Mouse (Mus musculus) MEL (cell line): ENCODE measurements around the gene Rybp. TPM values are rescaled to one million over a fixed set of nuclear protein-coding genes. Genes with fewer than 3 reads are reported as not detected.

Source experiments
- DNase-seq: peaks from one replicate; pipeline ENCODE4 v3.0.0; 2011; ENCODE audit warnings: low read depth, low spot score
- H3K27ac ChIP-seq: 2 replicates; pipeline ENCODE4 v1.5.1; 2012; ENCODE audit warnings: low read depth, mild to moderate bottlenecking, control low read depth, low read length, moderate library complexity; ENCODE audit not compliant: control insufficient read depth
- H3K27me3 ChIP-seq, 2 experiments: fragments of 150-350 bp in 1 of 2; sonication (generic) in 1 of 2; 2 replicates each; pipeline ENCODE4 v1.6.1; 2012; ENCODE audit warnings: low read length in 2 of 2, mild to moderate bottlenecking in 2 of 2, improper control_type of control experiment in 1 of 2, moderate library complexity in 1 of 2; ENCODE audit not compliant: insufficient read depth in 2 of 2, control insufficient read depth in 1 of 2
- H3K36me3 ChIP-seq, 2 experiments: 2 replicates each; pipeline ENCODE4 v1.6.1; 2012 to 2014; ENCODE audit warnings: low read length in 2 of 2, improper control_type of control experiment in 1 of 2, inconsistent platforms in 1 of 2, mild to moderate bottlenecking in 1 of 2; ENCODE audit not compliant: insufficient read depth in 2 of 2, control insufficient read depth in 1 of 2
- H3K4me1 ChIP-seq, 2 experiments: fragments of 150-350 bp in 1 of 2; sonication (generic) in 1 of 2; 2 replicates each; pipeline ENCODE4 v1.6.1; 2012; ENCODE audit warnings: low read length in 2 of 2, improper control_type of control experiment in 1 of 2, mild to moderate bottlenecking in 1 of 2; ENCODE audit not compliant: insufficient read depth in 2 of 2, control insufficient read depth in 1 of 2
- H3K4me3 ChIP-seq, 2 experiments: fragments of 150-350 bp in 1 of 2; sonication (generic) in 1 of 2; 2 replicates each; pipeline ENCODE4 v1.5.1; 2012; ENCODE audit warnings: low read depth in 2 of 2, low read length in 2 of 2, mild to moderate bottlenecking in 2 of 2, moderate library complexity in 2 of 2, control low read depth in 1 of 2, improper control_type of control experiment in 1 of 2; ENCODE audit not compliant: control insufficient read depth in 1 of 2, insufficient read depth in 1 of 2
- H3K79me2 ChIP-seq: 2 replicates; pipeline ENCODE4 v1.6.1; 2012; ENCODE audit warnings: mild to moderate bottlenecking, low read length, moderate library complexity; ENCODE audit not compliant: control insufficient read depth, poor library complexity, insufficient read depth
- H3K9ac ChIP-seq: 2 replicates; pipeline ENCODE4 v1.6.1; 2012; ENCODE audit warnings: low read depth, mild to moderate bottlenecking, control low read depth, low read length, moderate library complexity; ENCODE audit not compliant: control insufficient read depth, poor library complexity, severe bottlenecking
- H3K9me3 ChIP-seq: fragments of 150-350 bp; sonication (generic); replicated peaks from 2 replicates; pipeline ENCODE4 v1.6.1; 2012; ENCODE audit warnings: mild to moderate bottlenecking, low read length, improper control_type of control experiment, moderate library complexity; ENCODE audit not compliant: insufficient read depth
- CHD1 ChIP-seq: IDR thresholded peaks from 2 replicates; pipeline ENCODE4 v1.6.1; 2012; ENCODE audit warnings: low read depth, mild to moderate bottlenecking, inconsistent platforms, low read length, improper control_type of control experiment
- CTCF ChIP-seq, 3 experiments: IDR thresholded peaks in 2 of 3; conservative IDR thresholded peaks in 1 of 3; 2 replicates each; pipeline ENCODE4 v1.5.1; 2011 to 2012; ENCODE audit warnings: low read length in 3 of 3, low read depth in 2 of 3, mild to moderate bottlenecking in 2 of 3, improper control_type of control experiment in 1 of 3, inconsistent platforms in 1 of 3, mixed read lengths in 1 of 3, moderate library complexity in 1 of 3; ENCODE audit not compliant: control insufficient read depth in 1 of 3, insufficient read depth in 1 of 3, poor library complexity in 1 of 3, severe bottlenecking in 1 of 3
- E2F4 ChIP-seq: IDR thresholded peaks from 2 replicates; pipeline ENCODE4 v1.6.1; 2011; ENCODE audit warnings: low read depth, low read length, improper control_type of control experiment, borderline replicate concordance
- ELF1 ChIP-seq: IDR thresholded peaks from 2 replicates; pipeline ENCODE4 v1.6.1; 2014; ENCODE audit warnings: low read depth, mild to moderate bottlenecking, inconsistent platforms, low read length, improper control_type of control experiment, moderate library complexity
- EP300 ChIP-seq, 2 experiments: IDR thresholded peaks; 2 replicates each; pipeline ENCODE4 v1.6.1; 2011; ENCODE audit warnings: improper control_type of control experiment in 2 of 2, low read length in 2 of 2, low read depth in 1 of 2, mild to moderate bottlenecking in 1 of 2
- ETS1 ChIP-seq: IDR thresholded peaks from 2 replicates; pipeline ENCODE4 v1.6.1; 2012; ENCODE audit warnings: low read depth, mild to moderate bottlenecking, inconsistent platforms, low read length, improper control_type of control experiment, moderate library complexity
- GABPA ChIP-seq: IDR thresholded peaks from 2 replicates; pipeline ENCODE4 v1.6.1; 2012; ENCODE audit warnings: low read depth, mild to moderate bottlenecking, inconsistent platforms, low read length, improper control_type of control experiment, moderate library complexity
- GATA1 ChIP-seq: IDR thresholded peaks from 2 replicates; pipeline ENCODE4 v1.6.1; 2011; ENCODE audit warnings: low read depth, low read length, improper control_type of control experiment
- HCFC1 ChIP-seq: IDR thresholded peaks from 2 replicates; pipeline ENCODE4 v1.6.1; 2012; ENCODE audit warnings: low read depth, mild to moderate bottlenecking, inconsistent platforms, low read length, improper control_type of control experiment, moderate library complexity
- JUND ChIP-seq: IDR thresholded peaks from 2 replicates; pipeline ENCODE4 v1.6.1; 2011; ENCODE audit warnings: low read depth, mild to moderate bottlenecking, improper control_type of control experiment, low read length
- MAFK ChIP-seq: IDR thresholded peaks from 2 replicates; pipeline ENCODE4 v1.6.1; 2011; ENCODE audit warnings: low read depth, mild to moderate bottlenecking, low read length, improper control_type of control experiment, borderline replicate concordance
- MAZ ChIP-seq: IDR thresholded peaks from 2 replicates; pipeline ENCODE4 v1.6.1; 2012; ENCODE audit warnings: low read depth, mild to moderate bottlenecking, inconsistent platforms, low read length, improper control_type of control experiment
- MEF2A ChIP-seq: IDR thresholded peaks from 2 replicates; pipeline ENCODE4 v1.6.1; 2014; ENCODE audit warnings: low read depth, mild to moderate bottlenecking, inconsistent platforms, low read length, improper control_type of control experiment; ENCODE audit not compliant: poor library complexity, insufficient replicate concordance, severe bottlenecking; ENCODE audit errors: extremely low read depth
- MXI1 ChIP-seq: IDR thresholded peaks from 2 replicates; pipeline ENCODE4 v1.6.1; 2011; ENCODE audit warnings: mild to moderate bottlenecking, low read depth, low read length, improper control_type of control experiment
- MYB ChIP-seq: IDR thresholded peaks from 2 replicates; pipeline ENCODE4 v1.6.1; 2011; ENCODE audit warnings: mild to moderate bottlenecking, low read depth, low read length, improper control_type of control experiment
- NRF1 ChIP-seq: IDR thresholded peaks from 2 replicates; pipeline ENCODE4 v1.6.1; 2014; ENCODE audit warnings: low read depth, mild to moderate bottlenecking, inconsistent platforms, low read length, improper control_type of control experiment, moderate library complexity; ENCODE audit not compliant: poor library complexity, insufficient read depth, severe bottlenecking
- POLR2AphosphoS2 ChIP-seq: IDR thresholded peaks from 2 replicates; pipeline ENCODE4 v1.6.1; 2011; ENCODE audit warnings: low read length, improper control_type of control experiment
- RCOR1 ChIP-seq: IDR thresholded peaks from 2 replicates; pipeline ENCODE4 v1.6.1; 2012; ENCODE audit warnings: low read depth, mild to moderate bottlenecking, inconsistent platforms, low read length, improper control_type of control experiment
- SMC3 ChIP-seq: IDR thresholded peaks from 2 replicates; pipeline ENCODE4 v1.6.1; 2011; ENCODE audit warnings: low read depth, low read length, improper control_type of control experiment
- TBP ChIP-seq: IDR thresholded peaks from 2 replicates; pipeline ENCODE4 v1.8.0; 2011; ENCODE audit warnings: low read depth, low read length, improper control_type of control experiment
- TCF12 ChIP-seq: IDR thresholded peaks from 2 replicates; pipeline ENCODE4 v1.6.1; 2014; ENCODE audit warnings: low read depth, mild to moderate bottlenecking, inconsistent platforms, low read length, improper control_type of control experiment, moderate library complexity
- UBTF ChIP-seq: IDR thresholded peaks from 2 replicates; pipeline ENCODE4 v1.6.1; 2012; ENCODE audit warnings: low read depth, mild to moderate bottlenecking, inconsistent platforms, low read length, improper control_type of control experiment, moderate library complexity, borderline replicate concordance; ENCODE audit not compliant: insufficient read depth
- USF2 ChIP-seq, 2 experiments: IDR thresholded peaks; 2 replicates each; pipeline ENCODE4 v1.6.1; 2011 to 2012; ENCODE audit warnings: improper control_type of control experiment in 2 of 2, low read length in 2 of 2, borderline replicate concordance in 1 of 2, inconsistent platforms in 1 of 2, low read depth in 1 of 2, mild to moderate bottlenecking in 1 of 2; ENCODE audit not compliant: insufficient read depth in 1 of 2
- ZKSCAN1 ChIP-seq: IDR thresholded peaks from 2 replicates; pipeline ENCODE4 v1.6.1; 2012; ENCODE audit warnings: low read depth, mild to moderate bottlenecking, inconsistent platforms, low read length, improper control_type of control experiment, moderate library complexity
- polyA plus RNA-seq, 2 experiments: library from polyadenylated mRNA; stranded (reverse) in 1 of 2; unstranded in 1 of 2; fragments of >175 nt in 1 of 2; fragments of >200 nt in 1 of 2; gene quantifications; 2 replicates each; pipeline versions ENCODE4 v1.2.1 to v1.2.4; 2012; ENCODE audit warnings: low replicate concordance in 2 of 2, low read depth in 1 of 2; ENCODE audit not compliant: insufficient read length in 2 of 2, insufficient read depth in 1 of 2, missing spikeins in 1 of 2
- total RNA-seq: library from RNA; depleted of rRNA; stranded (reverse); fragments of 300-350 nt; gene quantifications from 2 replicates; pipeline ENCODE4 v1.2.3, GENCODE M21; 2012

The Rybp gene
- total and polyA plus RNA-seq, 3 experiments, result 0.08 to 3.8 TPM; not detected in 1

- Histone ChIP-seq H3K79me2 (no peaks in the 10 kb centered on the region), H3K9ac (no peak overlapping the region), H3K27me3 (no peaks in the 10 kb centered on the region), H3K9me3 (no peaks in the 10 kb centered on the region), H3K27ac (no peak overlapping the region), H3K4me3 (no peak overlapping the region), H3K4me1 (peaks cover 0 to under 1% of the 10 kb centered on the region in 2 experiments; a peak in 2 of 4 replicates), H3K36me3 (peaks cover 0 to 2% of the 10 kb centered on the region in 2 experiments; a peak in 2 of 4 replicates)
- TF ChIP-seq JUND (no peak), GABPA (no peak), MAZ (no peak), TCF12 (no peak), EP300 (IDR thresholded peaks at IDR 0.05; ENCODE audit: low read depth in 1 of 2, low read length in 2 of 2) (no peak), TBP (no peak), SMC3 (no peak), MYB (no peak), RCOR1 (no peak), MEF2A (no peak), NRF1 (no peak)
- no peak for DNase-seq
These were observed 92.2 kb downstream of the Rybp start for GRCm38 (mm10) chr6:100195091-100195490.

- H3K9me3 ChIP-seq, result no peaks in the 10 kb centered on the region
- H3K4me1 ChIP-seq, result peaks cover 1 to 13% of the 10 kb centered on the region in 2 experiments
- H3K27me3 ChIP-seq, result no peaks in the 10 kb centered on the region
- H3K36me3 ChIP-seq, result peaks cover 0 to 6% of the 10 kb centered on the region in 2 experiments; a peak in 2 of 4 replicates
- no peak for DNase-seq
- H3K4me3 ChIP-seq, result no peak overlapping the region
- no peaks in the 10 kb centered on the region for H3K79me2 ChIP-seq
- no peak for TF ChIP-seq MYB
- no peak for TF ChIP-seq CTCF (IDR thresholded peaks at IDR 0.05 in 2 of 3, conservative IDR thresholded peaks at IDR 0.05 in 1 of 3; ENCODE audit: control insufficient read depth in 1 of 3, insufficient read depth in 1 of 3, low read depth in 2 of 3, low read length in 3 of 3, poor library complexity in 1 of 3, severe bottlenecking in 1 of 3)
- TF ChIP-seq RCOR1, result no peak
- no peak for TF ChIP-seq MAZ
- no peak for TF ChIP-seq SMC3
- TF ChIP-seq GATA1, result no peak
- TF ChIP-seq ETS1, result no peak
- TF ChIP-seq NRF1, result no peak
- TF ChIP-seq E2F4, result no peak
- no peak for TF ChIP-seq TBP
- no peak for TF ChIP-seq USF2 (IDR thresholded peaks at IDR 0.05; ENCODE audit: borderline replicate concordance in 1 of 2, insufficient read depth in 1 of 2, low read depth in 1 of 2, low read length in 2 of 2)
- no peak for TF ChIP-seq ZKSCAN1
- TF ChIP-seq CHD1, result no peak
- no peak for TF ChIP-seq POLR2AphosphoS2
- no peak for TF ChIP-seq MAFK
- no peak for TF ChIP-seq ELF1
- TF ChIP-seq EP300 (IDR thresholded peaks at IDR 0.05; ENCODE audit: low read depth in 1 of 2, low read length in 2 of 2), result no peak
- no peak for TF ChIP-seq HCFC1
- no peak for TF ChIP-seq MXI1
- TF ChIP-seq UBTF, result no peak
- TF ChIP-seq, all 39 proteins: peak for 0
- Histone ChIP-seq H3K9ac (no peak overlapping the region), H3K27ac (no peak overlapping the region)
These were observed 93.5 kb downstream of the Rybp start for GRCm38 (mm10) chr6:100193760-100194159.
